ENCODE assay signal across 16 mouse cellular contexts in the genomic region with DNA sequence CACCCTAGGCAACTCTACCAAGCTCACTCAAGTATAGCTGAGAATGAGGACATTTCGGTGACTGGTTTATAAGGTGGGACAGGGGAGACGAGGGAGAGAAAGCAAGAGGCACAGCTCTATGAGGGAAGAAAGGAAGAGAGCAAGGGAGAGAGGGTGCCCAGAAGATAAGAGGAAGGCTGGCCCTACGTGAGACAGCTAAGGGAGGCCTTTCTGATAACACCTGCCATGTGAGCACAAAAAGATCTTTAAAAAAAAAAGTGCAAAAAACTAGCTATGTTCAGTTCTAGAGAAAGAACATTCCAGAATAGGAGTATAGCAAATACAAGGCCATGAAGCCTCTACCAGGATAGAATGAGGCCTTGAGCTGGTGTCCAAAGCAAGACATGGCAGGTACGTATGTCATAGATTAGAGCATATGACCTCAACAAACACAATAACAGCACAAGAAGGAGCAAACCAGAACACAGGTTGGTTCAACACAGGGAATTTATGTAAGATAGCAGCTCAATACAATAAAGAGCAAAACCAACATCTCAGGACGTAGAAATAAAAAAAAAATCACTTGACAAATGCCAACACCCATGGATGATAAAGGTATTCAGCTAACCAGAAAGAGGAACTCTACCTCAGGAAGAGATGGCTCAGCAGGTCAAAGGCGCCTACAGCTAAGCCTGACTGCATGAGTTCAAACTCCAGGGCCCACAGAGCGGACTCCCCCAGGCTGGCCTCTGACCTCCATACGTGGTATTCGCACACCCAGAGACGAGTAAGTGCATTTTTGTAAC. TPM values are rescaled to one million over a fixed set of nuclear protein-coding genes. Genes with fewer than 3 reads are reported as not detected.
DNase-seq lines count a peak whose midpoint lies in the region; ATAC-seq and TF ChIP-seq lines count a peak whose summit lies in the region.
"Had no signal": no experiment of that assay in that cellular context is flagged by ENCODE, and none has a peak within 500 bp of the region (broad histone marks: within the 10 kb centered on the region; RNA-seq: fewer than 3 reads in every experiment).

No protein-coding gene starts in this region.

- 0 out of 2 replicates have a peak, but pooled peaks cover 3% of the 10 kb centered on the region for H3K36me3 ChIP-seq in intestine, embryonic 16.5 days (ENCODE audit: control insufficient read depth, insufficient read depth, low read length)
- peaks cover 25% of the 10 kb centered on the region for H3K36me3 ChIP-seq in liver, postnatal 0 days (replicated peaks; ENCODE audit: insufficient read depth, low read length)

- peak; percentile 49 for DNase-seq in kidney, adult 11 months
- DNase-seq in kidney, postnatal 14 days, result no peak
- DNase-seq in MEL-GATA-1-ER (ENCODE audit: extremely low read depth, low read depth), result peak; percentile 75
- no peak for DNase-seq in liver, postnatal 0 days
- DNase-seq in thymus, adult 18-20 months, result no peak
- no peak for DNase-seq in left cerebral cortex, adult 8-10 months (ENCODE audit: low spot score in 2 of 2)
- DNase-seq: adrenal gland, postnatal 14 days; cerebellum, postnatal 14 days; forebrain, postnatal 0 days; gastrocnemius, postnatal 10 days; layer of hippocampus, adult 9-11 months; lung, postnatal 4 days; right cerebral cortex, postnatal 14 days had no signal

- no peak overlapping the region; the same call in 1 of the 2 replicates for H3K4me2 ChIP-seq in intestine, embryonic 16.5 days (ENCODE audit: low read depth, low read length)
- H3K4me2 ChIP-seq in liver, postnatal 0 days (ENCODE audit: low read depth, low read length), result peak overlapping the region; percentile 54
- H3K4me2 ChIP-seq: hindbrain, embryonic 13.5 days had no signal

- no peaks in the 10 kb centered on the region for H3K9me3 ChIP-seq in intestine, embryonic 16.5 days (ENCODE audit: control insufficient read depth, low read length)
- no peaks in the 10 kb centered on the region for H3K9me3 ChIP-seq in liver, postnatal 0 days (ENCODE audit: low read length)
- H3K9me3 ChIP-seq: hindbrain, embryonic 13.5 days had no signal

- H3K27me3 ChIP-seq in intestine, embryonic 16.5 days (replicated peaks; ENCODE audit: control insufficient read depth, insufficient read depth, low read length), result no peaks in the 10 kb centered on the region
- H3K27me3 ChIP-seq in liver, postnatal 0 days (ENCODE audit: insufficient read depth, low read length), result no peaks in the 10 kb centered on the region
- H3K27me3 ChIP-seq: hindbrain, embryonic 13.5 days had no signal

- peak; percentile 39; the same call in 1 of the 2 replicates for ATAC-seq in intestine, embryonic 16.5 days
- no peak for ATAC-seq in liver, postnatal 0 days
- ATAC-seq: forebrain, postnatal 0 days; midbrain, embryonic 16.5 days had no signal

- peak overlapping the region; percentile 89 for H3K27ac ChIP-seq in intestine, embryonic 16.5 days (ENCODE audit: low read length)
- peak overlapping the region; percentile 68 for H3K27ac ChIP-seq in liver, postnatal 0 days (ENCODE audit: low read depth)
- H3K27ac ChIP-seq: hindbrain, embryonic 13.5 days had no signal

- no peak overlapping the region for H3K9ac ChIP-seq in intestine, embryonic 16.5 days (ENCODE audit: low read depth, low read length)
- H3K9ac ChIP-seq in liver, postnatal 0 days (replicated peaks), result no peak overlapping the region
- H3K9ac ChIP-seq: forebrain, postnatal 0 days; hindbrain, embryonic 13.5 days had no signal

- no peak for TF ChIP-seq EP300 in liver, postnatal 0 days (IDR thresholded peaks at IDR 0.05; ENCODE audit: low read depth)

- 79% methylated on average over 10 of the region's 10 CpGs for whole genome bisulfite sequencing in intestine, embryonic 16.5 days
- 64% methylated on average over 10 of the region's 10 CpGs for WGBS in liver, postnatal 0 days (ENCODE audit: insufficient replicate concordance)

- peaks cover 15% of the 10 kb centered on the region; the same call in 1 of the 2 replicates for H3K4me1 ChIP-seq in intestine, embryonic 16.5 days (ENCODE audit: control insufficient read depth, insufficient read depth, low read length)
- peaks cover 34% of the 10 kb centered on the region for H3K4me1 ChIP-seq in liver, postnatal 0 days (ENCODE audit: insufficient read depth)

- no peak overlapping the region for H3K4me3 ChIP-seq in intestine, embryonic 16.5 days (ENCODE audit: low read length)
- H3K4me3 ChIP-seq in liver, postnatal 0 days (ENCODE audit: low read depth, low read length), result 0 out of 2 replicates have a peak overlapping the region, but pooled peaks have one; percentile 0
- H3K4me3 ChIP-seq: hindbrain, embryonic 13.5 days had no signal

- no peak for TF ChIP-seq CTCF in liver, postnatal 0 days (IDR thresholded peaks at IDR 0.05; ENCODE audit: low read depth)

RNA-seq across cellular contexts. Expression of a gene that starts 6.7 kb away (rescaled TPM):
- polyA plus RNA-seq in intestine, embryonic 16.5 days (2015; fragmentation: Nextera tagmentation; extraction: Ambion mirVana), result 231 and 264 TPM in 2 replicates
- 55.4 and 62.0 TPM in 2 replicates for polyA plus RNA-seq in liver, postnatal 0 days (2015; fragmentation: Nextera tagmentation; extraction: Ambion mirVana)
- 10 to 100 TPM; 59.6 to 74.9 (median 68.6) TPM for total RNA-seq in left cerebral cortex, adult 8-10 months (2022)

Comparison
In these comparisons a context has a peak if more than half of its experiments do, and no peak if none do; other contexts are left out.
1. DNase-seq: peak in kidney, adult 11 months (single experiment) and MEL-GATA-1-ER (single experiment); none in kidney, postnatal 14 days (single experiment), liver, postnatal 0 days (single experiment), thymus, adult 18-20 months (0 of 2) and left cerebral cortex, adult 8-10 months (0 of 2).